Mouse (Mus musculus): ENCODE measurements around the gene Gripap1. TPM values are rescaled to one million over a fixed set of nuclear protein-coding genes. Genes with fewer than 3 reads are reported as not detected.
A peak's percentile ranks its signal among the peaks of the same experiment; 100 is the strongest.

Gene Gripap1
- total RNA-seq (2017): 261 and 293 TPM in 2 replicates

- peak; percentile 94 for ATAC-seq (ENCODE audit: extremely low read depth, insufficient number of reproducible peaks, low FRiP score, poor library complexity, severe bottlenecking)
Measured at GRCm38 (mm10) chrX:7789542-7790136, at the start of gene Gripap1. Gene Gripap1, plus strand, starts transcription at chrX:7789765.

- no peak for ATAC-seq (ENCODE audit: extremely low read depth, insufficient number of reproducible peaks, low FRiP score, poor library complexity, severe bottlenecking)
Measured at GRCm38 (mm10) chrX:7740082-7740819, 49.3 kb upstream of the Gripap1 start.

GRCm38 (mm10) chrX:7741103-7741502, 48.5 kb upstream of the Gripap1 start:
- ATAC-seq (ENCODE audit: extremely low read depth, insufficient number of reproducible peaks, low FRiP score, poor library complexity, severe bottlenecking): no peak

GRCm38 (mm10) chrX:7743470-7743869, 46.1 kb upstream of the Gripap1 start:
- no peak for ATAC-seq (ENCODE audit: extremely low read depth, insufficient number of reproducible peaks, low FRiP score, poor library complexity, severe bottlenecking)

GRCm38 (mm10) chrX:7744940-7745339, 44.6 kb upstream of the Gripap1 start:
- no peak for ATAC-seq (ENCODE audit: extremely low read depth, insufficient number of reproducible peaks, low FRiP score, poor library complexity, severe bottlenecking)

- ATAC-seq (ENCODE audit: extremely low read depth, insufficient number of reproducible peaks, low FRiP score, poor library complexity, severe bottlenecking): no peak
Measured at GRCm38 (mm10) chrX:7745429-7745828, 44.1 kb upstream of the Gripap1 start.

GRCm38 (mm10) chrX:7750432-7751116, 39.0 kb upstream of the Gripap1 start, which contains the start of gene Ccdc120:
Gene Ccdc120, minus strand, starts transcription at chrX:7750905.
- ATAC-seq (ENCODE audit: extremely low read depth, insufficient number of reproducible peaks, low FRiP score, poor library complexity, severe bottlenecking): no peak

- peak; percentile 67; the same call in 1 of the 2 replicates for ATAC-seq (ENCODE audit: extremely low read depth, insufficient number of reproducible peaks, low FRiP score, poor library complexity, severe bottlenecking)
Measured at GRCm38 (mm10) chrX:7753627-7754026, 35.9 kb upstream of the Gripap1 start.

GRCm38 (mm10) chrX:7762137-7762920, 27.2 kb upstream of the Gripap1 start, which contains the start of gene Tfe3:
Gene Tfe3, plus strand, starts transcription at chrX:7762560.
- peak; percentile 97 for ATAC-seq (ENCODE audit: extremely low read depth, insufficient number of reproducible peaks, low FRiP score, poor library complexity, severe bottlenecking)

- ATAC-seq (ENCODE audit: extremely low read depth, insufficient number of reproducible peaks, low FRiP score, poor library complexity, severe bottlenecking): no peak
Measured at GRCm38 (mm10) chrX:7762921-7763197, 26.7 kb upstream of the Gripap1 start.

GRCm38 (mm10) chrX:7763631-7764393, 25.8 kb upstream of the Gripap1 start:
- ATAC-seq (ENCODE audit: extremely low read depth, insufficient number of reproducible peaks, low FRiP score, poor library complexity, severe bottlenecking): no peak

- no peak for ATAC-seq (ENCODE audit: extremely low read depth, insufficient number of reproducible peaks, low FRiP score, poor library complexity, severe bottlenecking)
Measured at GRCm38 (mm10) chrX:7764657-7765280, 24.8 kb upstream of the Gripap1 start.

GRCm38 (mm10) chrX:7765281-7765670, 24.3 kb upstream of the Gripap1 start:
- no peak for ATAC-seq (ENCODE audit: extremely low read depth, insufficient number of reproducible peaks, low FRiP score, poor library complexity, severe bottlenecking)

GRCm38 (mm10) chrX:7765764-7766163, 23.8 kb upstream of the Gripap1 start:
- no peak for ATAC-seq (ENCODE audit: extremely low read depth, insufficient number of reproducible peaks, low FRiP score, poor library complexity, severe bottlenecking)

- ATAC-seq (ENCODE audit: extremely low read depth, insufficient number of reproducible peaks, low FRiP score, poor library complexity, severe bottlenecking): no peak
Measured at GRCm38 (mm10) chrX:7769302-7770017, 20.1 kb upstream of the Gripap1 start.

- no peak for ATAC-seq (ENCODE audit: extremely low read depth, insufficient number of reproducible peaks, low FRiP score, poor library complexity, severe bottlenecking)
Measured at GRCm38 (mm10) chrX:7772766-7773165, 16.8 kb upstream of the Gripap1 start.

GRCm38 (mm10) chrX:7775501-7776205, 13.9 kb upstream of the Gripap1 start:
- no peak for ATAC-seq (ENCODE audit: extremely low read depth, insufficient number of reproducible peaks, low FRiP score, poor library complexity, severe bottlenecking)

Data from neutrophil, adult 5-6 weeks (primary cell).